In genomic region chr9:13871631-13872030, GRCm38 (mm10) we compare ENCODE assay signal across 25 mouse cellular contexts.
"Had no signal": no experiment of that assay in that cellular context is flagged by ENCODE, and none has a peak within 500 bp of the region (broad histone marks: within the 10 kb centered on the region; RNA-seq: fewer than 3 reads in every experiment).

No protein-coding gene starts in this region.

- H3K9me3 ChIP-seq: heart, embryonic 13.5 days; heart, embryonic 15.5 days; hindbrain, embryonic 12.5 days; kidney, embryonic 15.5 days; limb, embryonic 12.5 days; liver, embryonic 13.5 days had no signal

- H3K4me1 ChIP-seq: heart, embryonic 15.5 days; hindbrain, embryonic 12.5 days; kidney, embryonic 15.5 days; liver, embryonic 13.5 days had no signal

- H3K27me3 ChIP-seq: hindbrain, embryonic 12.5 days; kidney, embryonic 15.5 days; limb, embryonic 12.5 days; liver, embryonic 13.5 days had no signal

- H3K36me3 ChIP-seq: heart, embryonic 13.5 days; heart, embryonic 15.5 days; hindbrain, embryonic 12.5 days; kidney, embryonic 15.5 days; limb, embryonic 12.5 days; liver, embryonic 13.5 days had no signal

- H3K27ac ChIP-seq: heart, embryonic 13.5 days; heart, embryonic 15.5 days; hindbrain, embryonic 12.5 days; hindbrain, embryonic 14.5 days; hindbrain, postnatal 0 days; kidney, embryonic 15.5 days; kidney, postnatal 0 days; limb, embryonic 12.5 days; liver, embryonic 13.5 days had no signal

- DNase-seq: gastrocnemius, postnatal 14 days; gastrocnemius, postnatal 36 days; heart, adult 18-20 months; heart, postnatal 14 days; heart, postnatal 36 days; kidney, adult 11 months; kidney, adult 2 months; kidney, adult 9 months; kidney, postnatal 14 days; kidney, postnatal 36 days; layer of hippocampus, adult 9-11 months; layer of hippocampus, postnatal 36 days; liver; liver, embryonic 13.5 days had no signal

- H3K4me3 ChIP-seq: heart, embryonic 13.5 days; heart, embryonic 15.5 days; hindbrain, embryonic 12.5 days; kidney, embryonic 15.5 days; limb, embryonic 12.5 days; liver, embryonic 13.5 days had no signal

- H3K9ac ChIP-seq: heart, embryonic 13.5 days; heart, embryonic 15.5 days; hindbrain, embryonic 12.5 days; hindbrain, embryonic 14.5 days; kidney, embryonic 15.5 days; limb, embryonic 12.5 days; liver, embryonic 13.5 days had no signal

- H3K4me2 ChIP-seq: heart, embryonic 11.5 days; heart, embryonic 13.5 days; heart, embryonic 15.5 days; hindbrain, embryonic 12.5 days; hindbrain, embryonic 14.5 days; kidney, embryonic 15.5 days; limb, embryonic 12.5 days; liver, embryonic 11.5 days; liver, embryonic 13.5 days had no signal

- ATAC-seq: hindbrain, postnatal 0 days; intestine, embryonic 16.5 days had no signal
